Mouse (Mus musculus) thymus, adult 2 months (tissue): ENCODE measurements around the gene Tmem35b. TPM values are rescaled to one million over a fixed set of nuclear protein-coding genes. Genes with fewer than 3 reads are reported as not detected.
"Not testable (repeated sequence)": the region's sequence is repeated elsewhere in the genome, so short reads cannot be mapped to it uniquely, and the experiment has no call there.

Experiments
- DNase-seq: peaks from one replicate; pipeline ENCODE4 v3.0.0; 2021
- H3K27ac ChIP-seq: fragments of 200-500 bp; 2 replicates; pipeline ENCODE4 v1.5.1; 2012; ENCODE audit warnings: low read length, control low read depth; ENCODE audit not compliant: control insufficient read depth, insufficient read depth
- H3K27me3 ChIP-seq: fragments of 200-500 bp; 2 replicates; pipeline ENCODE4 v1.6.1; 2012; ENCODE audit warnings: mild to moderate bottlenecking, low read length, moderate library complexity, mixed read lengths; ENCODE audit not compliant: control insufficient read depth, insufficient read depth
- H3K36me3 ChIP-seq: fragments of 200-500 bp; 2 replicates; pipeline ENCODE4 v1.6.1; 2012; ENCODE audit warnings: mild to moderate bottlenecking, low read length, moderate library complexity; ENCODE audit not compliant: control insufficient read depth, insufficient read depth
- H3K4me1 ChIP-seq: fragments of 200-500 bp; replicated peaks from 2 replicates; pipeline ENCODE4 v1.6.1; 2012; ENCODE audit warnings: low read length; ENCODE audit not compliant: control insufficient read depth, insufficient read depth
- H3K4me3 ChIP-seq: fragments of 200-500 bp; 2 replicates; pipeline ENCODE4 v1.5.1; 2012; ENCODE audit warnings: mild to moderate bottlenecking, low read length, control low read depth, moderate library complexity; ENCODE audit not compliant: control insufficient read depth, insufficient read depth
- CTCF ChIP-seq: fragments of 200-500 bp; IDR thresholded peaks from 2 replicates; pipeline ENCODE4 v1.5.1; 2012; ENCODE audit warnings: mild to moderate bottlenecking, control low read depth, low read length, moderate library complexity, borderline replicate concordance; ENCODE audit not compliant: control insufficient read depth, poor library complexity, insufficient read depth; ENCODE audit errors: extremely low read depth
- POLR2A ChIP-seq: fragments of 200-500 bp; IDR thresholded peaks from 2 replicates; pipeline ENCODE4 v1.6.1; 2012; ENCODE audit warnings: mild to moderate bottlenecking, low read length, control low read depth, moderate library complexity; ENCODE audit not compliant: control insufficient read depth, poor library complexity, insufficient read depth; ENCODE audit errors: extremely low read depth
- WGBS: fragments of 180-500 bp; shearing (Covaris S2); methylation state at CpG from one replicate; pipeline ENCODE4 v1.1.7; 2018; 5-methylcytosine and 5-hydroxymethylcytosine counted together
- polyA plus RNA-seq: library from polyadenylated mRNA; depleted of rRNA; stranded (reverse); fragments of >200 nt; gene quantifications from 2 replicates; pipeline ENCODE4 v1.2.3, GENCODE M21; 2012

The Tmem35b gene
- polyA plus RNA-seq, 1 experiment = 11.9 TPM

DNA sequence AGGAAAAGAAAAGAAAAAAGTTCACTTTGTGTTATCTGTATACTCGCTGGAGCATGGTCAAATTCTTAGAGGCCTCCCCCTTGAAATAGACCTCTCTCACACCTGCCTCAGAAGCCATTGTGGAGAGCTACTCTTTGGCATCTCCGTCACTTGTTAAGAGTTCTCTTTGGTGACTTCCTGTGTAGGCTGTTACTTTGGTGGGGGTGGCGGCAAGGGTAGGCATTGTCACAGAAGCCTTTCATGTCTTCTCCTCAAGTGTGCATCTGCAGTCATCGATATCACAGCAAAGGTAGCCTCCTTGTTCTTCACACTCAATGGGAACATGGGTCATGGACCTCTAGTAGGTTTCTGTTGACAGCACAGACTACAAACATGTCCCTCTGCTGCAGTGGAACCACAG, 28.4 kb upstream of the Tmem35b start:
- peak; percentile 28 for DNase-seq
- H3K36me3 ChIP-seq = no peaks in the 10 kb centered on the region
- H3K27ac ChIP-seq = peak overlapping the region; percentile 22; the same call in 1 of the 2 replicates
- 18% methylated on average over 4 of the region's 4 CpGs for WGBS
- H3K4me1 ChIP-seq = peaks cover 9% of the 10 kb centered on the region
- no peak for TF ChIP-seq POLR2A
- TF ChIP-seq CTCF = no peak
- H3K4me3 ChIP-seq = no peak overlapping the region
- no peaks in the 10 kb centered on the region for H3K27me3 ChIP-seq

DNA sequence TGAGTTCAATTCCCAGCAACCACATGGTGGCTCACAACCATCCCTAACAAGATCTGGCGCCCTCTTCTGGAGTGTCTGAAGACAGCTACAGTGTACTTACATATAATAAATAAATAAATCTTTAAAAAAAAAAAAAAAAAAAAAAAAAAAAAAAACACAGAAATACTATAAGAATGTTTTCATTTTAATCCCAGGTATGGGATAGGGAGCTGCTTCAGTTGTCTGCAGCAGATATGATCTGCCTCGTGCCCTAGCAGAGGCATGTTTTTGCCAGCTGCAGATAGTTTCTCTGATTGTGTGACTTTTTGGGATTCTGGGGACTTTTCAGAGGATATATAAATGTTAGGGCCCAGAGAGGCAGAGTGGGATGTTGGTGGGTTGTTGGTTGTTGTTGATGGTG, 23.9 kb upstream of the Tmem35b start:
- H3K27ac ChIP-seq, H3K4me1 ChIP-seq, H3K36me3 ChIP-seq, DNase-seq, H3K27me3 ChIP-seq, H3K4me3 ChIP-seq: not testable (repeated sequence)
- WGBS = 96% methylated on average over 1 of the region's 2 CpGs

DNA sequence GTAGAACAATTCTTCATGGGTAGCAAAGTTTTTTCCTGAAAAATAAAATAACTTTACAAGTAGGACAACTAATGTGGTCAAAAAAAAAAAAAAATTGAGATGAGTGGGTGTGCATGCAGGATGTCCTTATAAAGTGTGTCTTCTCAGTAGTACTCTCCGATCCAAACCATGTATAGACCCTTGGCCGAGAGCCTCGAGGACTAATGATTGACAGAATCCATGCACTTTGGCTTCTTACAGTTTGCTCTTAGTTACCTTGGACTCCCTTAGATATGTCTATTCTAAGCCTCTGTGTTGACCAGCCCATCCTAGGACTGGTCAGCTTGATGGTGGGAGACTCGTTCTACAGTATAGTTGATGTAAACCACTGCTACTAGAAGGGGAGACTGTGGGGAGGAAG, 15.9 kb upstream of the Tmem35b start:
- H3K4me1 ChIP-seq = no peaks in the 10 kb centered on the region
- H3K4me3 ChIP-seq = no peak overlapping the region
- no peaks in the 10 kb centered on the region for H3K27me3 ChIP-seq
- TF ChIP-seq CTCF = no peak
- TF ChIP-seq POLR2A = no peak
- no peak for DNase-seq
- WGBS = 94% methylated on average over 4 of the region's 4 CpGs
- H3K27ac ChIP-seq = no peak overlapping the region
- no peaks in the 10 kb centered on the region for H3K36me3 ChIP-seq

- no peaks in the 10 kb centered on the region for H3K4me1 ChIP-seq
- TF ChIP-seq CTCF (no peak), POLR2A (no peak)
- no peak for DNase-seq
- H3K27ac ChIP-seq = no peak overlapping the region
- H3K4me3 ChIP-seq = no peak overlapping the region
- no peaks in the 10 kb centered on the region for H3K36me3 ChIP-seq
- WGBS = 83% methylated on average over 4 of the region's 4 CpGs
- H3K27me3 ChIP-seq = no peaks in the 10 kb centered on the region
Observed at GRCm38 (mm10) chr4:127110570-127110969, 12.9 kb upstream of the Tmem35b start.

GRCm38 (mm10) chr4:127124331-127124730, 840 bp downstream of the Tmem35b start:
- DNase-seq = no peak
- 97% methylated on average over 1 of the region's 1 CpGs for WGBS

GRCm38 (mm10) chr4:127125834-127126463, 2.5 kb downstream of the Tmem35b start:
- peak; percentile 51 for TF ChIP-seq POLR2A
- 0 out of 2 replicates have a peak, but pooled peaks have one; percentile 23 for TF ChIP-seq CTCF
- peak overlapping the region; percentile 90 for H3K4me3 ChIP-seq
- peak overlapping the region; percentile 4; the same call in 1 of the 2 replicates for H3K27ac ChIP-seq
- H3K27me3 ChIP-seq = no peaks in the 10 kb centered on the region
- WGBS = 1% methylated on average over 35 of the region's 35 CpGs
- peaks cover 10% of the 10 kb centered on the region for H3K4me1 ChIP-seq
- peak; percentile 88 for DNase-seq
- H3K36me3 ChIP-seq = no peaks in the 10 kb centered on the region

More at GRCm38 (mm10) chr4:127124331-127124730, 840 bp downstream of the Tmem35b start:
- Histone ChIP-seq H3K27ac (no peak overlapping the region), H3K4me3 (no peak overlapping the region), H3K36me3 (no peaks in the 10 kb centered on the region), H3K27me3 (no peaks in the 10 kb centered on the region), H3K4me1 (peaks cover 10% of the 10 kb centered on the region)
- TF ChIP-seq CTCF (no peak), POLR2A (no peak)

DNA sequence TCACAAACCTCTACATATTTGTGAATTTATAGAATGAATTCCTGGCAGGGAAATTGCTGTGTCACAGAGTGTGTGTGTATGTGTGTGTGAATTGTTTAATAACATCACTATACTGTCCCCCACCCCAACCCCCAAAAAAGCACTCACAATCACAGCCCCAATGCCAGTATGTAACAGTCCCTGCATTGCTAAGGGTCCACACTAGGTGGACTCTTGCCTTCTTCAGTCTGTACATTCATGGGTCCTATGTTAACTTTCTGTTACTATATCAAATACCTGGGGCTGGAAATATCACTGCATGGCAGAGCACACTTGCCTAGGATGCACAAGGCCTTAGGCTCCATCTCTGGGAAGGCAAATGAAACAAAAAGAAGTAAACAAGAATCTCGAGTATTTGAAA, 11.2 kb downstream of the Tmem35b start:
- no peaks in the 10 kb centered on the region for H3K27me3 ChIP-seq
- no peak overlapping the region for H3K4me3 ChIP-seq
- no peaks in the 10 kb centered on the region for H3K36me3 ChIP-seq
- no peaks in the 10 kb centered on the region for H3K4me1 ChIP-seq
- 51% methylated on average over 1 of the region's 1 CpGs for WGBS
- no peak for TF ChIP-seq POLR2A
- no peak for TF ChIP-seq CTCF
- DNase-seq = no peak
- no peak overlapping the region for H3K27ac ChIP-seq
